Mouse (Mus musculus): ENCODE measurements around the gene Scoc.

DNA sequence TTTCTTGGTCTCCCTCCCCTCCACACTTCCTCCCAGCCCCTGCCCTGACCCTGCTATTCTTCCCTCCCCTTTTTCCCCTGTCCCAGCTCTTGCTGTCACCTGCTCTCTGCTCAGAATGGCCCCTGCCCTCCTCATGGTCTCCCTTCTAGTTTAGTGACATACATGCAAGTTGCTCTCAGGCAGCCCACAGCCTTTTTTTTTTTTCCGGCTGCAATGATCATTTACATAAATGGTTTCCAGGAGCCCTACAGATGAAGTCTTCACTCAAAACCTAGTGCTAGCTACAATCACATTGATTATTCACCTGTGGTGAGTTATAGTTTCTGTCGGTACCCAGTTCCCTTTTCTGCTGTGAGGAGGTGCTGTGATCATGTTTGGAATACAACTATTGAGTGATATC lies 77.2 kb downstream of the Scoc start:
- TF ChIP-seq CTCF (IDR thresholded peaks at IDR 0.05; ENCODE audit: borderline replicate concordance, control insufficient read depth, extremely low read depth, insufficient read depth, low read length, poor library complexity) (no peak), POLR2A (IDR thresholded peaks at IDR 0.05; ENCODE audit: control insufficient read depth, extremely low read depth, insufficient read depth, low read length, poor library complexity) (no peak)

All from thymus, adult 2 months (tissue).